Mouse (Mus musculus): ENCODE results near the gene Rad9b.

- TF ChIP-seq EP300 (IDR thresholded peaks at IDR 0.05; ENCODE audit: low read depth) (no peak), CTCF (IDR thresholded peaks at IDR 0.05; ENCODE audit: low read depth) (no peak)
These were observed 62.3 kb downstream of the Rad9b start for GRCm38 (mm10) chr5:122291553-122292339.
